Mouse (Mus musculus): ENCODE measurements around the gene Cabp2.

GRCm38 (mm10) chr19:4037788-4038232 lies 43.6 kb upstream of the Cabp2 start, which contains the start of gene Gstp1:
- TF ChIP-seq MAFK (IDR thresholded peaks at IDR 0.05; ENCODE audit: insufficient read depth, low read depth, low read length) (peak; percentile 86), CHD2 (IDR thresholded peaks at IDR 0.05; ENCODE audit: low read depth, low read length) (no peak), ZNF384 (IDR thresholded peaks at IDR 0.05; ENCODE audit: low read depth, low read length) (no peak), ZC3H11A (IDR thresholded peaks at IDR 0.05; ENCODE audit: borderline replicate concordance, low read depth, low read length) (no peak), HCFC1 (IDR thresholded peaks at IDR 0.05; ENCODE audit: borderline replicate concordance, insufficient read depth, low read length) (no peak)
